Comparison of ENCODE assay signal across 8 mouse cellular contexts in the genomic region with DNA sequence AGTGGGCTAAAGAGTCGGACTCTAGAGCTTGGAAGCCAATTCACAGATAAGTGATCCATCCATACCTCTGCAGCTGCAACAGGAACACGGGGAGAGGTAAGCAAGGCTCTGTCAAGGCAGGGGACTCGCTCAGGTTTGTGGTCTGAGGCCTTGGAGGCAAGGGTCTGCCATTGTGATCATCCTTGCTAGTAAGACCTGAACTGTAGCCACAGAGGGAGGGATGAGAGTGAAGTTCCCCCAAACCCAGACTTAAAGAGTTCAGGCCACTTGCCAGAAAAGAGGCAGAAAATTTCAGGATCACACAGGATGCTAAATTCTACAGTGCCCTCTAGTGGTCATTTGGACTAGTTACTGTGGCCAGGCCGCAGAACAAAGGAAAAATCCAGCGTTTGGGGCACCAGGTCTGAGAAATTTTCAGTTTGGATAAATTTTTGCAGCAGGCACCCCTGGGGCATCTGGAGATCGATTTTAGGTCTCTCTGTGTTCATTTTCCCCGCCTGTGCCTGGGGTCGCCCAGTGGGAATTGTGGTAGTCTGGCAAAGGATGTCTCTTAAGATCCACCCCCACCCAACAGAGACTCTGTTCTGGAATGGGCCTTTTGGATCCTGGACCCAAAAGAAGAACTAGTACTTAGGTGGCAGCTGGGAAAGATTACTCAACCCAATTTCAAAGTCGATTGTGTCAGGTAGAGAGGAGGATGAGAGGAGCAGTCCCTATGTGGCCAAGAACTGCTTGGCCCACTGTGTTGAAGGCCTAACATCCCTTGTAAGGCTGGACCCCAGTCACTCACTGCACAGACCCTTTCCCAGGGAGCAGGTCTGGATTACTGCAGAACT. TPM values are rescaled to one million over a fixed set of nuclear protein-coding genes. Genes with fewer than 3 reads are reported as not detected.
DNase-seq lines count a peak whose midpoint lies in the region; ATAC-seq and TF ChIP-seq lines count a peak whose summit lies in the region.

No protein-coding gene starts in this region.

- in situ Hi-C loops in Patski (cut with MboI; ENCODE audit: low pct_unique_long_range_greater_than_20kb) = loop anchor here (5.0 kb wide), 3 partner anchors 51 to 446 kb away; no protein-coding TSS in a partner anchor

- intact Hi-C loops in heart, postnatal 10 days (cut with DNase I) = loop anchor here (1.0 to 5.0 kb wide), 3 partner anchors 175 to 446 kb away; partner anchors contain the start of gene Snapc2

- POLR2A ChIA-PET in Patski (lab: Charles Lee) = no interaction called here

- peak; percentile 88 for TF ChIP-seq CTCF in Patski (IDR thresholded peaks at IDR 0.05)

- peak; percentile 21 to 75 for DNase-seq in adrenal gland, adult (ENCODE audit: inconsistent age in 2 of 2, low spot score in 1 of 2)
- DNase-seq in adrenal gland, postnatal 4 days (ENCODE audit: low spot score in 2 of 2) = no peak
- no peak for DNase-seq in Patski (ENCODE audit: low read depth, low spot score)
- peak; percentile 93 for DNase-seq in embryo, embryonic 10.5 days (ENCODE audit: low spot score)
- peak; percentile 44 to 66 for DNase-seq in heart, postnatal 10 days
- DNase-seq in kidney, postnatal 4 days = peak; percentile 32 to 55
- DNase-seq in lung, postnatal 14 days = peak; percentile 29
- DNase-seq in right cerebral cortex, adult 2 months (ENCODE audit: low spot score in 2 of 2) = peak; percentile 15 to 31

- ATAC-seq in Patski = peak; percentile 82

- CTCF ChIA-PET in Patski (lab: Charles Lee) = interaction anchor here (0.8 kb wide), 1 partner anchor 50 kb away, joined by 3 read pairs; no protein-coding TSS in a partner anchor

- H3K27me3 ChIP-seq in Patski = peaks cover 35% of the 10 kb centered on the region

RNA-seq across cellular contexts. Expression of gene Zfp958, which starts 24.6 kb away (rescaled TPM):
- 10 to 100 TPM; 19.9 to 21.6 TPM for total RNA-seq in adrenal gland, postnatal 4 days (2021)
- polyA plus RNA-seq in Patski (2021) = 11.9 TPM
- total RNA-seq in heart, postnatal 10 days (2021) = 10 to 100 TPM in 1 of 2 experiments, 1 to 10 TPM in 1; 9.7 to 11.2 TPM

Comparison
In these comparisons a context has a peak if more than half of its experiments do, and no peak if none do; other contexts are left out.
1. DNase-seq: peak in adrenal gland, adult (2 of 2), embryo, embryonic 10.5 days (single experiment), heart, postnatal 10 days (2 of 2), kidney, postnatal 4 days (2 of 2), lung, postnatal 14 days (single experiment) and right cerebral cortex, adult 2 months (2 of 2); none in adrenal gland, postnatal 4 days (0 of 2) and Patski (single experiment).